Mouse (Mus musculus) CH12.LX (cell line): ENCODE measurements around the gene Nadsyn1. TPM values are rescaled to one million over a fixed set of nuclear protein-coding genes. Genes with fewer than 3 reads are reported as not detected.

Source experiments
- DNase-seq: peaks from one replicate; pipeline ENCODE4 v3.0.0-alpha.2; 2013; ENCODE audit errors: extremely low read depth
- H3K27ac ChIP-seq: 2 replicates; pipeline ENCODE4 v1.5.1; 2012; ENCODE audit warnings: low read depth, mild to moderate bottlenecking, control low read depth, moderate library complexity; ENCODE audit not compliant: insufficient read depth
- H3K27me3 ChIP-seq: replicated peaks from 2 replicates; pipeline ENCODE3; 2012; ENCODE audit warnings: inconsistent platforms
- H3K36me3 ChIP-seq, 2 experiments: replicated peaks in 1 of 2; 2 replicates each; pipeline versions ENCODE3 to v1.6.1; 2012; ENCODE audit warnings: inconsistent platforms in 1 of 2, low read length in 1 of 2, mild to moderate bottlenecking in 1 of 2, mixed read lengths in 1 of 2, moderate library complexity in 1 of 2; ENCODE audit not compliant: control insufficient read depth in 1 of 2, insufficient read depth in 1 of 2
- H3K4me1 ChIP-seq, 2 experiments: 2 replicates each; pipeline ENCODE4 v1.6.1; 2012; ENCODE audit warnings: inconsistent platforms in 1 of 2, moderate library complexity in 1 of 2; ENCODE audit not compliant: insufficient read depth in 2 of 2, control insufficient read depth in 1 of 2
- H3K4me2 ChIP-seq: 2 replicates; pipeline ENCODE4 v1.6.1; 2012; ENCODE audit warnings: low read depth, mild to moderate bottlenecking, control low read depth; ENCODE audit not compliant: poor library complexity, insufficient read depth, severe bottlenecking
- H3K4me3 ChIP-seq, 3 experiments: fragments of 150-350 bp in 1 of 3; sonication (generic) in 1 of 3; replicated peaks in 1 of 3; 2 replicates each; pipeline versions ENCODE3 to v1.5.1; 2011 to 2012; ENCODE audit warnings: low read depth in 2 of 3, low read length in 2 of 3, mild to moderate bottlenecking in 2 of 3, moderate library complexity in 2 of 3, control low read depth in 1 of 3, improper control_type of control experiment in 1 of 3, inconsistent platforms in 1 of 3, mixed read lengths in 1 of 3; ENCODE audit not compliant: poor library complexity in 1 of 3
- H3K79me2 ChIP-seq: replicated peaks from 2 replicates; pipeline ENCODE4 v1.6.1; 2012; ENCODE audit warnings: mild to moderate bottlenecking, moderate library complexity; ENCODE audit not compliant: control insufficient read depth, poor library complexity, insufficient read depth, severe bottlenecking; ENCODE audit errors: extremely low read depth
- H3K9ac ChIP-seq: 2 replicates; pipeline ENCODE4 v1.6.1; 2012; ENCODE audit warnings: low read depth, mild to moderate bottlenecking, control low read depth, moderate library complexity; ENCODE audit not compliant: insufficient read depth
- H3K9me3 ChIP-seq: replicated peaks from 2 replicates; pipeline ENCODE3; 2012; ENCODE audit warnings: low read length, inconsistent platforms, mixed read lengths
- BHLHE40 ChIP-seq: IDR thresholded peaks from 2 replicates; pipeline ENCODE4 v1.6.1; 2011; ENCODE audit warnings: mild to moderate bottlenecking, low read depth, low read length, improper control_type of control experiment
- CTCF ChIP-seq, 2 experiments: IDR thresholded peaks in 1 of 2; conservative IDR thresholded peaks in 1 of 2; 2 replicates each; pipeline ENCODE4 v1.5.1; 2011 to 2012; ENCODE audit warnings: low read depth in 2 of 2, low read length in 2 of 2, improper control_type of control experiment in 1 of 2, inconsistent platforms in 1 of 2, mild to moderate bottlenecking in 1 of 2, moderate library complexity in 1 of 2
- E2F4 ChIP-seq: IDR thresholded peaks from 2 replicates; pipeline ENCODE4 v1.6.1; 2011; ENCODE audit warnings: low read depth, low read length, improper control_type of control experiment; ENCODE audit not compliant: insufficient replicate concordance
- ELF1 ChIP-seq: IDR thresholded peaks from 2 replicates; pipeline ENCODE4 v1.6.1; 2014; ENCODE audit warnings: low read depth, mild to moderate bottlenecking, inconsistent platforms, low read length, improper control_type of control experiment
- IRF4 ChIP-seq: IDR thresholded peaks from 2 replicates; pipeline ENCODE4 v1.6.1; 2014; ENCODE audit warnings: low read depth, mild to moderate bottlenecking, inconsistent platforms, low read length, improper control_type of control experiment
- JUN ChIP-seq: IDR thresholded peaks from 2 replicates; pipeline ENCODE4 v1.6.1; 2011; ENCODE audit warnings: low read depth, mild to moderate bottlenecking, low read length, improper control_type of control experiment, moderate library complexity; ENCODE audit not compliant: insufficient read depth
- JUND ChIP-seq: conservative IDR thresholded peaks from 2 replicates; pipeline ENCODE4 v1.6.1; 2011; ENCODE audit warnings: low read depth, low read length, improper control_type of control experiment
- KAT2A ChIP-seq: IDR thresholded peaks from 2 replicates; pipeline ENCODE4 v1.6.1; 2012; ENCODE audit warnings: low read length, improper control_type of control experiment, inconsistent platforms; ENCODE audit not compliant: insufficient replicate concordance
- MAX ChIP-seq: IDR thresholded peaks from 2 replicates; pipeline ENCODE4 v1.6.1; 2011; ENCODE audit warnings: low read length, improper control_type of control experiment
- MXI1 ChIP-seq: IDR thresholded peaks from 2 replicates; pipeline ENCODE4 v1.6.1; 2011; ENCODE audit warnings: mild to moderate bottlenecking, low read depth, low read length, improper control_type of control experiment
- MYC ChIP-seq: IDR thresholded peaks from 2 replicates; pipeline ENCODE4 v1.6.1; 2011; ENCODE audit warnings: low read depth, mild to moderate bottlenecking, improper control_type of control experiment, low read length
- NELFE ChIP-seq: IDR thresholded peaks from 2 replicates; pipeline ENCODE4 v1.6.1; 2011; ENCODE audit warnings: low read depth, low read length, improper control_type of control experiment
- PAX5 ChIP-seq: IDR thresholded peaks from 2 replicates; pipeline ENCODE4 v1.6.1; 2012; ENCODE audit warnings: low read length, inconsistent platforms, mixed read lengths
- POLR2A ChIP-seq: IDR thresholded peaks from 2 replicates; pipeline ENCODE4 v1.6.1; 2011; ENCODE audit warnings: low read depth, mild to moderate bottlenecking, improper control_type of control experiment, low read length
- POLR2AphosphoS2 ChIP-seq: IDR thresholded peaks from 2 replicates; pipeline ENCODE4 v1.6.1; 2011; ENCODE audit warnings: low read depth, low read length, improper control_type of control experiment
- RAD21 ChIP-seq: IDR thresholded peaks from 2 replicates; pipeline ENCODE4 v1.6.1; 2011; ENCODE audit warnings: low read depth, mild to moderate bottlenecking, low read length, improper control_type of control experiment, moderate library complexity
- RCOR1 ChIP-seq: conservative IDR thresholded peaks from 2 replicates; pipeline ENCODE4 v1.6.1; 2012; ENCODE audit warnings: low read depth, mild to moderate bottlenecking, inconsistent platforms, low read length, improper control_type of control experiment
- SMC3 ChIP-seq: IDR thresholded peaks from 2 replicates; pipeline ENCODE4 v1.6.1; 2011; ENCODE audit warnings: low read depth, low read length, improper control_type of control experiment
- TBP ChIP-seq: conservative IDR thresholded peaks from 2 replicates; pipeline ENCODE4 v1.6.1; 2011; ENCODE audit warnings: low read depth, low read length, improper control_type of control experiment
- TCF12 ChIP-seq: IDR thresholded peaks from 2 replicates; pipeline ENCODE4 v1.6.1; 2014; ENCODE audit warnings: low read depth, mild to moderate bottlenecking, inconsistent platforms, low read length, improper control_type of control experiment
- UBTF ChIP-seq: IDR thresholded peaks from 2 replicates; pipeline ENCODE4 v1.6.1; 2012; ENCODE audit warnings: low read depth, mild to moderate bottlenecking, inconsistent platforms, low read length, improper control_type of control experiment, moderate library complexity
- USF1 ChIP-seq: IDR thresholded peaks from 2 replicates; pipeline ENCODE4 v1.6.1; 2014; ENCODE audit warnings: low read depth, mild to moderate bottlenecking, inconsistent platforms, low read length, improper control_type of control experiment
- ZC3H11A ChIP-seq: IDR thresholded peaks from 2 replicates; pipeline ENCODE4 v1.6.1; 2012; ENCODE audit warnings: low read depth, mild to moderate bottlenecking, inconsistent platforms, low read length, improper control_type of control experiment
- ZNF384 ChIP-seq: IDR thresholded peaks from 2 replicates; pipeline ENCODE4 v1.6.1; 2012; ENCODE audit warnings: low read depth, low read length, improper control_type of control experiment, inconsistent platforms
- dilution Hi-C: fragments of 300-500 bp; cut with MboI; formaldehyde crosslinking; loops from 2 replicates; pipeline ENCODE4 v1.14.3; 2020; ENCODE audit warnings: low sequenced_read_pairs; ENCODE audit not compliant: extremely low pct_unique_long_range_greater_than_20kb, extremely low pct_ligation_motif_present
- in situ Hi-C: fragments of 300-500 bp; cut with MboI; formaldehyde crosslinking; loops from 3 replicates; pipeline ENCODE4 v1.14.3; 2019; ENCODE audit warnings: low sequenced_read_pairs, low pct_ligation_motif_present, low pct_unique_long_range_greater_than_20kb, mixed read lengths
- polyA plus RNA-seq: library from polyadenylated mRNA; unstranded; fragments of >175 nt; gene quantifications from 2 replicates; pipeline ENCODE4 v1.2.1, GENCODE M21; 2012; ENCODE audit warnings: low read depth; ENCODE audit not compliant: insufficient read length
- total RNA-seq, 2 experiments: library from RNA; depleted of rRNA; stranded (reverse); fragments of 300-350 nt in 1 of 2; fragments of >200 nt in 1 of 2; gene quantifications; 2 replicates each; pipeline ENCODE4 v1.2.3; 2012 to 2014

The Nadsyn1 gene
- total and polyA plus RNA-seq, 3 experiments, result 5.4 to 11.7 (median 8.6) TPM

GRCm38 (mm10) chr7:143793121-143793520 lies 29.5 kb downstream of the Nadsyn1 start:
- no peaks in the 10 kb centered on the region for H3K27me3 ChIP-seq
- no peak overlapping the region for H3K27ac ChIP-seq
- dilution Hi-C loops, result no loop called here
- TF ChIP-seq JUN (no peak), SMC3 (peak; percentile 59), TCF12 (no peak), MYC (0 out of 2 replicates have a peak, but pooled peaks have one; percentile 15), KAT2A (no peak), CTCF (conservative IDR thresholded peaks at IDR 0.05 in 1 of 2, IDR thresholded peaks at IDR 0.05 in 1 of 2; ENCODE audit: low read depth in 2 of 2, low read length in 2 of 2) (peak; percentile 50 to 79; a peak in 3 of 4 replicates), UBTF (no peak), POLR2A (no peak), ELF1 (peak; percentile 50), MAX (peak; percentile 37; the same call in 1 of the 2 replicates), RCOR1 (no peak), RAD21 (peak; percentile 63)
- peaks cover 5% of the 10 kb centered on the region for H3K9me3 ChIP-seq
- no peak overlapping the region for H3K4me3 ChIP-seq
- H3K79me2 ChIP-seq, result no peaks in the 10 kb centered on the region
- H3K4me2 ChIP-seq, result no peak overlapping the region
- no peak overlapping the region for H3K9ac ChIP-seq
- 0 out of 4 replicates have a peak, but pooled peaks cover 0 to 2% of the 10 kb centered on the region in 2 experiments for H3K4me1 ChIP-seq
- in situ Hi-C loops, result no loop called here
- peak; percentile 32 for DNase-seq
- peaks cover 9 to 31% of the 10 kb centered on the region in 2 experiments for H3K36me3 ChIP-seq

- Histone ChIP-seq H3K27ac (no peak overlapping the region), H3K36me3 (peaks cover 3 to 25% of the 10 kb centered on the region in 2 experiments), H3K79me2 (no peaks in the 10 kb centered on the region), H3K4me1 (0 out of 4 replicates have a peak, but pooled peaks cover 0 to 2% of the 10 kb centered on the region in 2 experiments), H3K27me3 (no peaks in the 10 kb centered on the region), H3K9ac (no peak overlapping the region), H3K4me2 (no peak overlapping the region), H3K4me3 (no peak overlapping the region), H3K9me3 (peaks cover 5% of the 10 kb centered on the region)
- DNase-seq, result no peak
- TF ChIP-seq POLR2A, result no peak
- TF ChIP-seq KAT2A, result no peak
- no peak for TF ChIP-seq JUND
- TF ChIP-seq PAX5, result no peak
- no peak for TF ChIP-seq UBTF
- no peak for TF ChIP-seq MAX
- TF ChIP-seq E2F4, result no peak
- no peak for TF ChIP-seq SMC3
- no peak for TF ChIP-seq MXI1
- TF ChIP-seq USF1, result no peak
- TF ChIP-seq ZNF384, result no peak
- TF ChIP-seq TBP, result no peak
- TF ChIP-seq ZC3H11A, result no peak
- no peak for TF ChIP-seq POLR2AphosphoS2
- TF ChIP-seq NELFE, result no peak
- no peak for TF ChIP-seq IRF4
- TF ChIP-seq BHLHE40, result no peak
- no peak for TF ChIP-seq JUN
- TF ChIP-seq ELF1, result no peak
- in situ Hi-C loops, result no loop called here
- dilution Hi-C loops, result no loop called here
Observed at GRCm38 (mm10) chr7:143792336-143792985, 30.2 kb downstream of the Nadsyn1 start.
